Mouse (Mus musculus): ENCODE measurements around the gene Foxn2. TPM values are rescaled to one million over a fixed set of nuclear protein-coding genes. Genes with fewer than 3 reads are reported as not detected.

The Foxn2 gene
- polyA plus RNA-seq, 1 experiment, result 4.9 TPM

DNA sequence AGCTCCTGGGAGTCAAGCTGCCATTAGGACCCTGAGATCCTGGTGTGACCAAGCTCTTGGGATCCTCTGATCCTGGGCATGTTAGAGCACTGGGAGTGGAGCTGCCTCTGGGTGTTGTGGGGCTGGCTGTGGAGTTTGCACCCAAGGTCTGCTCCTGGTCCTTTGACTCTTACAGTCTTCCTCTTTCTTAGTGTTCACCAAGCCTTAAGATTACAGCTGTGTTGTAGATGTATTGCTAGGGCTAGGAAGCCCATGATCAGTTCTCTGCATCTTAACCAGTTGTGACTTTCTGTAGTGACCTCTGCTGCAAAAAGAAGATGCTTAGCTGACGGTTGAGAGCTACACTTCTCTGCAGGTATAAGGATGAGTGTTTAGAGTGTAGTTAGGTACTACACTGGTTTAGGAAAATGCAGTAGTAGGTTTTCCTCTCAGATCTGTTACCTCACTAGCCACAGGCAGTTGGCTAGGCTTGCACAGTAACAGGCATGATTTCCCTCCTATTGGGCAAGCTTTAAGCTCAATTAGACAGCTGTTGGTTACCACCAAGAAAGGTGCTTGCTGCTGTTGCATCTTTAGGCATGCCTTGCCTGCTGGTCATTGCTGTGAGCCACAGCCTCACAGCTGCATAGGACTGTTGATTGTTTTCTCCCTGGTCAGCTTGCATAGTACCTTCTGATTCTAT is 27.2 kb upstream of the Foxn2 start:
- TF ChIP-seq CEBPB (IDR thresholded peaks at IDR 0.05; ENCODE audit: low read depth) (no peak), MYOG (IDR thresholded peaks at IDR 0.05; ENCODE audit: control insufficient read depth, extremely low read depth, insufficient read length) (no peak), USF1 (IDR thresholded peaks at IDR 0.05; ENCODE audit: low read depth) (no peak), MAX (IDR thresholded peaks at IDR 0.05) (no peak), MYOD1 (IDR thresholded peaks at IDR 0.05; ENCODE audit: control insufficient read depth, insufficient read length, low read depth) (no peak), CTCF (IDR thresholded peaks at IDR 0.05; ENCODE audit: control insufficient read depth, insufficient read depth, insufficient read length) (no peak), FOSL1 (IDR thresholded peaks at IDR 0.05; ENCODE audit: insufficient read depth, low read length, poor library complexity, severe bottlenecking) (no peak)
- no peaks in the 10 kb centered on the region for H3K79me2 ChIP-seq (ENCODE audit: control insufficient read depth, insufficient read depth)
- no peaks in the 10 kb centered on the region for H3K79me3 ChIP-seq (ENCODE audit: low read depth)
- no peaks in the 10 kb centered on the region for H3K36me3 ChIP-seq (ENCODE audit: control insufficient read depth, insufficient read depth)
- H3ac ChIP-seq (ENCODE audit: control insufficient read depth, insufficient read length, low read depth), result no peak overlapping the region
- H3K27me3 ChIP-seq (ENCODE audit: control insufficient read depth, insufficient read depth, insufficient read length), result no peaks in the 10 kb centered on the region
- H3K4me3 ChIP-seq (ENCODE audit: insufficient read depth, poor library complexity, severe bottlenecking), result no peak overlapping the region

- Histone ChIP-seq H3ac (ENCODE audit: control insufficient read depth, insufficient read length, low read depth) (no peak overlapping the region), H3K79me2 (ENCODE audit: control insufficient read depth, insufficient read depth) (no peaks in the 10 kb centered on the region), H3K36me3 (ENCODE audit: control insufficient read depth, insufficient read depth) (no peaks in the 10 kb centered on the region), H3K4me3 (ENCODE audit: insufficient read depth, poor library complexity, severe bottlenecking) (no peak overlapping the region), H3K79me3 (ENCODE audit: low read depth) (no peaks in the 10 kb centered on the region), H3K27me3 (ENCODE audit: control insufficient read depth, insufficient read depth, insufficient read length) (no peaks in the 10 kb centered on the region)
- no peak for TF ChIP-seq CEBPB (IDR thresholded peaks at IDR 0.05; ENCODE audit: low read depth)
- TF ChIP-seq USF1 (IDR thresholded peaks at IDR 0.05; ENCODE audit: low read depth), result no peak
- TF ChIP-seq MYOD1 (IDR thresholded peaks at IDR 0.05; ENCODE audit: control insufficient read depth, insufficient read length, low read depth), result no peak
- TF ChIP-seq FOSL1 (IDR thresholded peaks at IDR 0.05; ENCODE audit: insufficient read depth, low read length, poor library complexity, severe bottlenecking), result no peak
- TF ChIP-seq CTCF (IDR thresholded peaks at IDR 0.05; ENCODE audit: control insufficient read depth, insufficient read depth, insufficient read length), result no peak
- no peak for TF ChIP-seq MYOG (IDR thresholded peaks at IDR 0.05; ENCODE audit: control insufficient read depth, extremely low read depth, insufficient read length)
- TF ChIP-seq MAX (IDR thresholded peaks at IDR 0.05), result no peak
These were observed 20.1 kb upstream of the Foxn2 start for GRCm38 (mm10) chr17:88420426-88420825.

DNA sequence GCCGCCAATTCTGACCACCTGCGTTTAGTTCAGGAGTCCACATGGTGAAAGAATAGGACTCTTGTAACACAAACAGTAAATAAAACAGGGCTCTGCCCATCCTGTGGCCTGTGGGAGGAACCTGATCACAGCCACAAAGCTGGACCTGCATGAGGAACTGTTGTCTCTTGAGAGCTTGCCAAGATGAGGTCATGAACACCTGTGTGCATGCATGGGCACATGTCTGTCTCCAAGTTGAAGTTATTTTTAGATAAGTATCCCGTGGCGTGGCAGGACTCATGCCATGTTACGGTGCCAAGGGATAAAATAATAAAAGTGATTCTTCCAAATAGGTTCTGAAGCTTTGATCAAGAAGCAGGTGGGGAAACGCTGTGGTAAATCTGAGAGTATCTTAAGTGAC is 19.3 kb upstream of the Foxn2 start:
- Histone ChIP-seq H3ac (ENCODE audit: control insufficient read depth, insufficient read length, low read depth) (no peak overlapping the region), H3K79me2 (ENCODE audit: control insufficient read depth, insufficient read depth) (no peaks in the 10 kb centered on the region), H3K27me3 (ENCODE audit: control insufficient read depth, insufficient read depth, insufficient read length) (no peaks in the 10 kb centered on the region), H3K36me3 (ENCODE audit: control insufficient read depth, insufficient read depth) (no peaks in the 10 kb centered on the region), H3K79me3 (ENCODE audit: low read depth) (no peaks in the 10 kb centered on the region), H3K4me3 (ENCODE audit: insufficient read depth, poor library complexity, severe bottlenecking) (no peak overlapping the region)
- TF ChIP-seq USF1 (IDR thresholded peaks at IDR 0.05; ENCODE audit: low read depth) (no peak), MAX (IDR thresholded peaks at IDR 0.05) (no peak), MYOG (IDR thresholded peaks at IDR 0.05; ENCODE audit: control insufficient read depth, extremely low read depth, insufficient read length) (no peak), CTCF (IDR thresholded peaks at IDR 0.05; ENCODE audit: control insufficient read depth, insufficient read depth, insufficient read length) (no peak), CEBPB (IDR thresholded peaks at IDR 0.05; ENCODE audit: low read depth) (no peak), FOSL1 (IDR thresholded peaks at IDR 0.05; ENCODE audit: insufficient read depth, low read length, poor library complexity, severe bottlenecking) (no peak), MYOD1 (IDR thresholded peaks at IDR 0.05; ENCODE audit: control insufficient read depth, insufficient read length, low read depth) (no peak)

DNA sequence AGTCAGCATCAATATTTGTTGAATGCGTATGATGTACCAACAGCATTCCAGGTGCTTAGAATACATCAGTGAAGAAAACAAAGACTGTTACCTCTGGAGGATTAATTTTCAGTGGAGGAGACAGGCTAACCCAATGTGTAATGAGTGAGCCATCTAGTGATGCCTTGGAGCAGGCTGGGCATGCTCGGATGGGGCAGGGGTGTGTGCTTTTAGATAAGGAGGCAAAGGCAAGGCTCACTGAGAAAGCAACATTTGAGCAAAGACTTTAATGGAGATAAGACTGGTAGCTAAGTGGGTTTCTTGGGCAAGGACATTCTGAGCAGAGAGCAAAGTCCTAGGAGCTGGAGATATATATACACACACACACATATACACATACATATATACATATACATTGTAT is 9.8 kb upstream of the Foxn2 start:
- no peaks in the 10 kb centered on the region for H3K36me3 ChIP-seq (ENCODE audit: control insufficient read depth, insufficient read depth)
- no peak overlapping the region for H3ac ChIP-seq (ENCODE audit: control insufficient read depth, insufficient read length, low read depth)
- no peaks in the 10 kb centered on the region for H3K79me2 ChIP-seq (ENCODE audit: control insufficient read depth, insufficient read depth)
- no peaks in the 10 kb centered on the region for H3K79me3 ChIP-seq (ENCODE audit: low read depth)
- TF ChIP-seq CEBPB (IDR thresholded peaks at IDR 0.05; ENCODE audit: low read depth) (no peak), FOSL1 (IDR thresholded peaks at IDR 0.05; ENCODE audit: insufficient read depth, low read length, poor library complexity, severe bottlenecking) (no peak), MAX (IDR thresholded peaks at IDR 0.05) (no peak), USF1 (IDR thresholded peaks at IDR 0.05; ENCODE audit: low read depth) (no peak), CTCF (IDR thresholded peaks at IDR 0.05; ENCODE audit: control insufficient read depth, insufficient read depth, insufficient read length) (no peak), MYOD1 (IDR thresholded peaks at IDR 0.05; ENCODE audit: control insufficient read depth, insufficient read length, low read depth) (no peak), MYOG (IDR thresholded peaks at IDR 0.05; ENCODE audit: control insufficient read depth, extremely low read depth, insufficient read length) (no peak)
- no peak overlapping the region for H3K4me3 ChIP-seq (ENCODE audit: insufficient read depth, poor library complexity, severe bottlenecking)
- H3K27me3 ChIP-seq (ENCODE audit: control insufficient read depth, insufficient read depth, insufficient read length), result no peaks in the 10 kb centered on the region

DNA sequence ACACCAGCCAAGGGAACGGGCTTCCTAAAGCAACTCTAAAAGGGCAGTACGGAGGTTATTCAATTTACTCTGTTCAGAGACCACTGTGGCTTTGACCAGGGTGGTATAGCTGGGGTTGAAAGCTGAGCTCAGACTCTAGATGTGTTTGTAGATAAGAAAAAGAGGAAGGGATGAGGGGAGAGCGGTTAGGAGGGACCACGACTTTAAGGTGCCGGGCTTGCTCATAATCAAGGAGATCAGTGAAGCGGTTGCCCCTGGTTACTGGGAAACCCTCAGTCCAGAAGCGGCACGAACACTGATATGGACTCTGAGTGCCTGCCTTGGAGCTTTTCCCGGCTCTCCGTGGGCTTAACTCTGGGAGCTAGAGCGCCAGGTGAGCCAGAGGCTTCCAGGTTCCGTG is 9.0 kb upstream of the Foxn2 start:
- H3K36me3 ChIP-seq (ENCODE audit: control insufficient read depth, insufficient read depth), result no peaks in the 10 kb centered on the region
- H3K27me3 ChIP-seq (ENCODE audit: control insufficient read depth, insufficient read depth, insufficient read length), result no peaks in the 10 kb centered on the region

More for the DNA sequence above, 9.0 kb upstream of the Foxn2 start:
- Histone ChIP-seq H3K79me2 (ENCODE audit: control insufficient read depth, insufficient read depth) (no peaks in the 10 kb centered on the region), H3K4me3 (ENCODE audit: insufficient read depth, poor library complexity, severe bottlenecking) (no peak overlapping the region), H3ac (ENCODE audit: control insufficient read depth, insufficient read length, low read depth) (no peak overlapping the region), H3K79me3 (ENCODE audit: low read depth) (no peaks in the 10 kb centered on the region)
- TF ChIP-seq MYOG (IDR thresholded peaks at IDR 0.05; ENCODE audit: control insufficient read depth, extremely low read depth, insufficient read length) (no peak), MYOD1 (IDR thresholded peaks at IDR 0.05; ENCODE audit: control insufficient read depth, insufficient read length, low read depth) (no peak), CTCF (IDR thresholded peaks at IDR 0.05; ENCODE audit: control insufficient read depth, insufficient read depth, insufficient read length) (no peak), MAX (IDR thresholded peaks at IDR 0.05) (no peak), CEBPB (IDR thresholded peaks at IDR 0.05; ENCODE audit: low read depth) (no peak), FOSL1 (IDR thresholded peaks at IDR 0.05; ENCODE audit: insufficient read depth, low read length, poor library complexity, severe bottlenecking) (no peak), USF1 (IDR thresholded peaks at IDR 0.05; ENCODE audit: low read depth) (no peak)
